In the genomic region with DNA sequence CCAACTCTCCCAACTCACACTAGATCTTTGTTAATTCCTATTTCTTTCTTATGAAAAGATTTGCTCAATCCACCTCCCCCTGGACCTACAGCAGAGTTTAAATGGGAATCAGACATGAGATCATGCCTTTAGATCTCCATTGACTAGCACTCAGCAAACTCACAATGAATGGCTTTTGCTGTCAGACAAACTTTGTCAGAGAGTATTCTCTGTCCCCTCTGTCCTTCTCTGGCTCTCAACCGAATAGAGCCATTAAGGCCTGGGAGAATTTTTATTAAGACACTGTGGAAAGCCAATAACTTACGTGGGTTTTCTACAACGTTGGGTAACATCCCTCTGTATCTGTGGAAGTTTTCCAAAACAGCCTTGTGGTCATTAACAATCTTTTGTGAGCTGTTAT, we compare ENCODE assay signal across 24 mouse cellular contexts. TPM values are rescaled to one million over a fixed set of nuclear protein-coding genes. Genes with fewer than 3 reads are reported as not detected.
"Had no signal": no experiment of that assay in that cellular context is flagged by ENCODE, and none has a peak within 500 bp of the region (broad histone marks: within the 10 kb centered on the region; RNA-seq: fewer than 3 reads in every experiment).

No protein-coding gene starts in this region.

- H3K27ac ChIP-seq: kidney, embryonic 15.5 days; liver, embryonic 13.5 days; midbrain, embryonic 12.5 days; neural tube, embryonic 12.5 days; neural tube, embryonic 15.5 days; stomach, embryonic 15.5 days had no signal

- H3K27me3 ChIP-seq: kidney, embryonic 15.5 days; limb, embryonic 13.5 days; liver, embryonic 13.5 days; midbrain, embryonic 12.5 days; neural tube, embryonic 12.5 days; neural tube, embryonic 15.5 days; stomach, embryonic 15.5 days had no signal

- H3K4me3 ChIP-seq: kidney, embryonic 15.5 days; limb, embryonic 13.5 days; liver, embryonic 13.5 days; midbrain, embryonic 12.5 days; neural tube, embryonic 12.5 days; neural tube, embryonic 15.5 days; stomach, embryonic 15.5 days had no signal

- H3K9ac ChIP-seq: kidney, embryonic 15.5 days; limb, embryonic 13.5 days; liver, embryonic 13.5 days; midbrain, embryonic 12.5 days; neural tube, embryonic 12.5 days; neural tube, embryonic 15.5 days; stomach, embryonic 15.5 days had no signal

- H3K4me2 ChIP-seq: kidney, embryonic 15.5 days; limb, embryonic 13.5 days; liver, embryonic 13.5 days; midbrain, embryonic 12.5 days; neural tube, embryonic 12.5 days; neural tube, embryonic 15.5 days; stomach, embryonic 15.5 days had no signal

- H3K4me1 ChIP-seq: liver, embryonic 13.5 days; neural tube, embryonic 12.5 days; stomach, embryonic 15.5 days had no signal

- DNase-seq: kidney, adult 8-10 months; kidney, postnatal 10 days; kidney, postnatal 36 days; left cerebral cortex, postnatal 4 days; liver; liver, embryonic 13.5 days; lung, adult 2 months; lung, postnatal 14 days; lung, postnatal 4 days; right cerebral cortex, adult 18-20 months; right cerebral cortex, postnatal 14 days; right cerebral cortex, postnatal 4 days; thymus, postnatal 25 days had no signal

- H3K36me3 ChIP-seq: kidney, embryonic 15.5 days; limb, embryonic 13.5 days; liver, embryonic 13.5 days; midbrain, embryonic 12.5 days; neural tube, embryonic 12.5 days; neural tube, embryonic 15.5 days; stomach, embryonic 15.5 days had no signal

- H3K9me3 ChIP-seq: kidney, embryonic 15.5 days; limb, embryonic 13.5 days; liver, embryonic 13.5 days; midbrain, embryonic 12.5 days; neural tube, embryonic 12.5 days; neural tube, embryonic 15.5 days; stomach, embryonic 15.5 days had no signal

RNA-seq across cellular contexts. Expression of gene Gm9747, which starts 27.1 kb away (rescaled TPM):
- total RNA-seq: layer of hippocampus, postnatal 14 days; left cerebral cortex, adult 8-10 months; left cerebral cortex, postnatal 14 days; left cerebral cortex, postnatal 4 days; megakaryocyte progenitor cell, adult 5-6 weeks; megakaryocyte-erythroid progenitor cell, adult 5-6 weeks had no signal

RNA-seq across cellular contexts. Expression of gene Irs1, which starts 31.2 kb away (rescaled TPM):
- total RNA-seq: megakaryocyte progenitor cell, adult 5-6 weeks; megakaryocyte-erythroid progenitor cell, adult 5-6 weeks had no signal
